Mouse (Mus musculus) layer of hippocampus, adult 18-20 months (tissue): ENCODE data around the gene Adtrp. TPM values are rescaled to one million over a fixed set of nuclear protein-coding genes. Genes with fewer than 3 reads are reported as not detected.

Source experiments
- total RNA-seq, 2 experiments: library from RNA; stranded (reverse); gene quantifications; 2 replicates each; pipeline ENCODE4 v1.2.3; 2021

Adtrp gene
- total RNA-seq, 2 experiments from 2014 or later: 0.40 TPM; not detected in 1

Other genes with a start within 250 kb of the Adtrp start
- 10 to 100 TPM; 93.5 to 95.5 TPM for gene Tmem170b, start 241.8 kb downstream of the Adtrp start, total RNA-seq
- gene Hivep1, start 204.3 kb upstream of the Adtrp start, total RNA-seq: 10 to 100 TPM; 23.4 to 27.7 TPM